Mouse (Mus musculus): ENCODE measurements at regions not wholly inside any gene's neighbourhood (a gene's known extent, or its start where the extent isn't known, plus 50 kb on each side); places are given as distances from the start of the nearest gene placed in this dataset.

DNA sequence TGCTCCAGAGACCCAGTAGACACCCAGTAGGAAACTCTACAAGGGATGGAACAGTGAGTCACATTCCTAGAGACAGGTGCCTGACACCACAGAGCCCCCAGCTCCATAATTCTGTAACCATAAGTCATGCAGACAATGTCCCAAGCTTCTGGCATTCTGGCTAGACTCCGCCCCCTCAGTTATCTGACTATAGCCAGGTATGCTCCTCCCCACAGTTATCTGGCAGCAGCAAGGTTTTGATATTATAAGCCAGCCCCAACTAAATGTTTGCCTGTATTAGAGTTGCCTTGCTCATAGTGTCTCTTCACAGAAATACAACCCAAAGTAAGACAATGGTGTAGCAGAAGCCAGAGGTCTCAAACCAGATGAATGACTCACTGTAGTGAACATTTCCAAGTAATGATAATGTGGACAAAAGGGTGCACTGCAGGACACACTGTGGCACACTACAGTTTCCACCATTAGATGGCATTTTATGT is 121.4 kb upstream of the Otogl start:
- DNase-seq = no peak

DNA sequence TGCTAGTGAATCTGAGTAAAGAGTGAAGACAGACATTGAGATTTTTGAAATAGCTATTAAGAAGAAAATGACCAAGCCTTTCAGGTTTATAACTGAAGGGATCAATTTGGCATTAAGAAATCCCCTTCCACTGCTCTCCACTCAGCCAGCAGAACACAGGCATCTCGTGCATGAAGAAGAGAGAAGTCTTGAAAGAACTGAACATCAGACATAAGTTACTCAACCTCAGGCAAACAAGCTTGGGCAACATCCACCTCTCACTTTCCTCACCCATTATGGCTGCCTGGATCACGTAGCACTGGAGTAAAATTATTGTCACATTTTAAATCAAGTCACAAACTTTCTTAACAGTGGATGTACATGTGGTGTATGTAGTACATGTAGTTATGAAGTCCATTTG is 115.6 kb upstream of the Otogl start:
- no peak for DNase-seq

DNA sequence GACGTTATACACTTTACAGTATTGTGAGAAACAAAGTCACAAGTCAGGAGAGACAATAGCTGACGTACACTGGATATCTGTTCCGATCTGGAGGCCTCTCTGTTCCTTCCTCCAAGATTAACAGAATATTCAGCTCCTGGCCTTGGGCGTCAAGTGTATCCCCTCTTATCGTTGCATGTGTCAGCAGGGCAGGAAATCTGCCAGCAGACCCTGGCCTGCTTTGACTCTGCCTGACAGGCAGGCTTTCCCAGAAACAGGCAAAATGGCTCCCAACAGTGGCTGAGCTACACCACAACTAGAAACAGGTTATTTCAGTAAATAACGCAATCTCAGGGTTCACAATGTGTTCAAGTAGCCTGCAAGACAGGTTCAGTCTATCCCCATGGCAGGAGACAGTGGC is 112.3 kb upstream of the Otogl start:
- no peak for DNase-seq

- DNase-seq = no peak
Measured at GRCm38 (mm10) chr10:108016552-108016951, 104.6 kb upstream of the Otogl start.

DNA sequence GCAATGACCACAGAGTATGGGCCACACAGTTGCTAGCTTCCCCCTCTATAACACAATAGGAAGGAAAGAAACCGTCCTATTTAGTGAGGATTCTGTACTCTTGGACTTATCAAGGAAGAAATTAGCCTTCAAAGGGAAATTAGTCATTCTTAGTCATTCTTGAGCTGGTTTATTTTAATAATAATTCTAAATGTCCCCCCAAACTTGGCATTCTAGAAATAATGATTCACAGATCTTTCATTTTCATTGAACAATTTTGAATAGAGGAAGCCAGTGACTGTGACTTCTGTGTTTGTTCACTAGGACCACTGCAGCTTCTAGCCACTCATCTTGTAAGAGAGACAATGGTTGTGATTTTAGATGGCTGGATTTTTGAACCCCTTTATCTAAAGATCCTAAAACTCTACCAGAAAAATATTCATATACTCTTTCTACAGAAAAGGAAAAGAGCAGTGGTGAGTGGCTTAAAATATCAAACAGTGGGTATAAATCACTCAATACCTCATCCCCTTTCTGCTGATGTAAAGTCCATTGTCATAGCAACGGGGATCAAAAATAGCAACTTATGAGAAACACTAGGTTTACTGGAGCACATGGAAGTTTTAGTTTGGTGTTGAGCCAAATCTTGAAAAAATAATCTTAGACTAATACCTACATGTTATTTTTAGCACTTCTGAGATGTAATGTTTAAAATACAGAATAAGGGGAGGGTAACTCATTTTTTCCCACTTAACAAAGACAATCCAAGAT is 83.1 kb upstream of the Otogl start:
- no peak for DNase-seq

DNA sequence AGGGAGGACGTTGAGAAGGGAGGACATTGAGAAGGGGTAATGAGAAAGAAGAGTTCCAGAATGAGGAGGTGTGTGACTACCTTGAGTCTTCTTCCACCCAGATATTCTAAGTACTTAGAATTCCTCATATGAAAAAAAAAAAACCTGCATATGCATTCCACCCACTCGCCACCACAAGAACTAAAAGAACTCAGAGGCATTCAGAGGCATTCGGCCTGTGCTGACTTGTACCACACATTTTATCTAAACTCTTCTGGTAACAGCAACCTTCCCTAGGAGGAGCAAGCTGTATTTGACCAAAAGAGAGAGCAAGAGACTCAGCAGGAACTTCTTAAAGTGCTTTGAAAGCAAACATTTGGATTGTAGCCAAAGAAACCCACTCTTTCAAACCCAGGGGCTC is 80.7 kb upstream of the Otogl start:
- no peak for DNase-seq

GRCm38 (mm10) chr10:107990557-107990956 is 78.6 kb upstream of the Otogl start:
- DNase-seq = no peak

DNA sequence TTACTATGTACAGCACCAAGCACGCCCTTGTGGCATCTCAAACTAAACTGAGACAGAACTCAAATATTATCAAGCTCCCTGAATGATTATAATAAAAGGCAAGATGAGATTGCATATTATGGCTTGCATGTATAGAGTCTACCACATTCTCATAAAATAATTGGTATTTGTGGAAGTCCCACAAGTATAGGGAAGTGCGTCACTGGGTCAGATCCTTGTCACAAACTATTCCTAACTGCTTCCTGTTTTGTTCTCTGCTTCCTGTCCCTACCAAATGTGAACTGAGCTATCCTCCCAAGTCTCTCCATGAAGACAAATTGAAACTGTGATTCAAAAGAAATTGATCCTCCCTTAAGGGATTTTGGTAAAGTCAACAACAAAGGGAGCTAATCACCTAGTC is 78.0 kb upstream of the Otogl start:
- no peak for DNase-seq

GRCm38 (mm10) chr10:107982632-107983031 is 70.7 kb upstream of the Otogl start:
- DNase-seq = no peak

DNA sequence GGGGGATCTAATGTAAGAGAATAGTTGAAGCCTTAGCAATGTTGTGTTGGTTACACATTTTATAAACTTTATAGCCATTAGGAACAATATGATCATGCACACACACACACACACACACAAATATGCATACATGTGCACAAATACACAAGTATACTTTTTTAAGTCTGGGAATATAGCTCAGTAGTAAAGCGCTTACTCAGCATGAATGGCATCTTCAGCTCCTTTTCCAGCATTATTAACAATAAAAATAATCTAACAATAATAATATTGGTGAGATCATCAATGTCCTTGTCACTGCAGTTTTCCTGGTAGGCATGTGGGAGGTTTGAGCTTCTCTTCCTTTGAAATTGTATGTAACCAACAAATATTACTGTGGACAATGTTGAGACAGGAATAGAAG is 70.1 kb upstream of the Otogl start:
- no peak for DNase-seq

DNA sequence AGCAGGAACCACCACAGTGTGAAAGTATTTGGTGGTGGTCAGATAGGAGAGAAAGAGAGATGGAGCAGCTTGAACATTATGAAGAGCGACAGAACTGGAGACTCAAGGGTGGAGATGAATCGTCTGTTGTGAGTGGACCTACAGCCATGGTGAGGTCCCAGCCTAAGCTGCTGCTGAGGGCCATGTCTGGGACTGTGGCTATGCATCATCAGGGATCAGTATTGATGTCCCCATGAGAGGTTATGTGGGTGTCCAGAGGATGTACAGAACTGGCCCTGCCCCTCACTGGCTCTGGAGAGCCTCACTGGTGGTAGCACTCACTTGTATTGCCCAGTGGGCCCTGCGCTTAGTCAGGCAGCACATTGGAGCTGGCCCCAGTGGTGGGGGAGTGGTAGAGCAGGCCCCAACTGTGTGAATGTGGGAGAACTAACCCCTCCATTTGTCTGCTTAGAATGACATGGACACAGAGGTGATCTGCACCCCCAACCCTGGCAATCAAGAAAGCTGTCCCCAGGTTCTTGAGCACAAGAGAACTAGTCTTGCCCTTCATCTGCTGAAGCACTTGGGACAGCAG is 64.5 kb upstream of the Otogl start:
- no peak for DNase-seq

GRCm38 (mm10) chr10:107971748-107972147 is 59.8 kb upstream of the Otogl start:
- no peak for DNase-seq

DNA sequence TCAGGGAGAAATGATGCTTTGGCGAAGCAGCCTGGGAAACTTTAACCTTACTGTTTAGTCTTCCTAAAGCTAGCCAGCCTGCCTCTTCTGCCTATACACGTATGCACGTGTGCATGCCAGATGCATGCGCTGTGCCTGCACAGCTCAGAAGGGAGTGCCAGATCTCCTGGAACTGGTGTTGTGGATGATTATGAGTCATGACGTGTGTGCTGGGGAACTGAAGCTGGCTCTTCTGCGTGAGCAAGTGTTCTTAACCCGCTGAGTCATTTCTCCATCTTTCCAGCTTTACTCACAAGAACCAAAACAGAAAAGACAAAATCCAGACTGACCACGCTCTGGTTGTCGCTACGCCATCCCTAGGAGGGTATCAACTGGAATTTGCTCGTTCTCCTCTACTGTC is 55.1 kb upstream of the Otogl start:
- peak; percentile 46 for DNase-seq

DNA sequence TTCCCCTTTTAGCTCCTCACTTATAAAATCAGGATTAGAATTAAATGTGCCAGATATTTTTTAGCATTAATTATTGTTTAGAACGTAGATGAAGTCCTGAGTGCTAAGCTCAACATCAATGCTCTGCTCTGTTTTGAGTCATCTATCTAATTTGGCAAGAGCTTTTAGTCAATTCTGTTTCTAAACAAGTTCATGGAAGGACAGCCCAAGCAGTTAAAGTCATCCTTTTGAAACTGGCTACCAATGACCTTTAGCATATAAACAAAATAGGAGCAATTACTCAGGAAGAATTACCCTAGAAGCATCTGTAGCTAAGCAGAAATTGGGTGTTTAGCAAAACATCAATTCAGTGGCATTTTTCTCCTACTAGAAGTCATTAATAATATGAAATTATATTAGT is 52.1 kb upstream of the Otogl start:
- DNase-seq = no peak

DNA sequence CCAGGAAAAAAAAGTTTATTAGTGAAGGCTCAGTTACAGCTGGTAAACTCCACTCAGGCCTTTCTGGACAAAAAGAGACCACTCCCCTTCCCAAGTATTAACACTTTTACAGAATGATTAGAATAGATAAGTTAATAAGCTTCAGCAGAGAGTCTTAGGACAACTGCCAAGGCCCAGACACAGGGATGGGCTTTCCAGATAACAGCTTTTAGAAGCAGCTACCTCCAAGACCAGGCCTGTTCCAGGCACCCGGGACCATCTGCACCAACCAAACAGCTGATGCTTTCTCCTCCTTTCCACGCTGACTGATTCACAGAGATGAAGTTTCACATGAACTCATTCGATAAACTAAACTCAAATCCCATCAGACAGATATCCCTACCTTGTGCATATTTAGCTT is 50.2 kb upstream of the Otogl start:
- no peak for DNase-seq

Measured in adrenal gland, adult 2 months (tissue).